Mouse (Mus musculus): ENCODE measurements around the gene Btnl6.
"Not testable (repeated sequence)": the region's sequence is repeated elsewhere in the genome, so short reads cannot be mapped to it uniquely, and the experiment has no call there.

Btnl6 gene

GRCm38 (mm10) chr17:34497726-34498125 lies 19.4 kb downstream of the Btnl6 start:
- DNase-seq (ENCODE audit: low read depth, low spot score): not testable (repeated sequence)

GRCm38 (mm10) chr17:34497319-34497718 lies 19.8 kb downstream of the Btnl6 start:
- not testable (repeated sequence) for DNase-seq (ENCODE audit: low read depth, low spot score)

GRCm38 (mm10) chr17:34496539-34496938 lies 20.6 kb downstream of the Btnl6 start:
- no peak for DNase-seq (ENCODE audit: low read depth, low spot score)

GRCm38 (mm10) chr17:34495156-34495555 lies 22.0 kb downstream of the Btnl6 start:
- not testable (repeated sequence) for DNase-seq (ENCODE audit: low read depth, low spot score)

GRCm38 (mm10) chr17:34492796-34493195 lies 24.4 kb downstream of the Btnl6 start:
- no peak for DNase-seq (ENCODE audit: low read depth, low spot score)

GRCm38 (mm10) chr17:34477238-34478013 lies 39.7 kb downstream of the Btnl6 start, which contains the start of gene Btnl4:
Gene Btnl4 (minus strand): TSS chr17:34477318.
- DNase-seq (ENCODE audit: low read depth, low spot score): not testable (repeated sequence)

GRCm38 (mm10) chr17:34476427-34476826 lies 40.7 kb downstream of the Btnl6 start:
- no peak for DNase-seq (ENCODE audit: low read depth, low spot score)

- DNase-seq (ENCODE audit: low read depth, low spot score): no peak
Observed at GRCm38 (mm10) chr17:34475060-34475459, 42.1 kb downstream of the Btnl6 start.

GRCm38 (mm10) chr17:34470491-34470890 lies 46.7 kb downstream of the Btnl6 start:
- DNase-seq (ENCODE audit: low read depth, low spot score): no peak

- not testable (repeated sequence) for DNase-seq (ENCODE audit: low read depth, low spot score)
Observed at GRCm38 (mm10) chr17:34465906-34466305, 51.2 kb downstream of the Btnl6 start.

- no peak for DNase-seq (ENCODE audit: low read depth, low spot score)
Observed at GRCm38 (mm10) chr17:34459255-34459654, 57.9 kb downstream of the Btnl6 start.

Measured in retina, adult 2 months (tissue).